Mouse (Mus musculus) G1E (cell line): ENCODE results near the gene Erc1.

Experiments used
- CTCF ChIP-seq: IDR thresholded peaks from 2 replicates; pipeline ENCODE4 v1.5.1; 2012; ENCODE audit warnings: low read depth, low read length, inconsistent platforms, mixed read lengths
- GATA1 ChIP-seq: IDR thresholded peaks from 2 replicates; pipeline ENCODE4 v1.6.1; 2012; ENCODE audit warnings: borderline replicate concordance, low read length, inconsistent platforms, mixed read lengths

DNA sequence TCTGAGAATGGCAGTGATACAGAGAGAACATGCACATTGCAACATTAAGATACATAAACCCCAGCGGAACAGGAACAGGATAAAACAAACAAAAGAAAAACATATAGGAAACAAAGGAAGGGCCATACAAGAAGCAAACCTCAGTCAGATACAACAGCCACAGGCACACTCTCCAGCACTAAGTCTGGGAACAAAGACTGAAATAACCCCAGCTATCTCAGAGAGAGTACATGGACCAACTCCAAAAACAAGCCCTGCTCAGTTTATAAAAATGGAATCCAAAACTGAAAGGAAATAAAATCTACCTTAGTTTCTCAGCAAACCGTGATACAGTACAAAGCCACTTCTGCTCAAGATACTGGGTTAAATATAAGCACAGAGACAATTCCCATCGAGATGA is 107.4 kb downstream of the Erc1 start:
- TF ChIP-seq CTCF = no peak
- no peak for TF ChIP-seq GATA1
